Mouse (Mus musculus): Measurements from ENCODE around the gene Slain1.

DNA sequence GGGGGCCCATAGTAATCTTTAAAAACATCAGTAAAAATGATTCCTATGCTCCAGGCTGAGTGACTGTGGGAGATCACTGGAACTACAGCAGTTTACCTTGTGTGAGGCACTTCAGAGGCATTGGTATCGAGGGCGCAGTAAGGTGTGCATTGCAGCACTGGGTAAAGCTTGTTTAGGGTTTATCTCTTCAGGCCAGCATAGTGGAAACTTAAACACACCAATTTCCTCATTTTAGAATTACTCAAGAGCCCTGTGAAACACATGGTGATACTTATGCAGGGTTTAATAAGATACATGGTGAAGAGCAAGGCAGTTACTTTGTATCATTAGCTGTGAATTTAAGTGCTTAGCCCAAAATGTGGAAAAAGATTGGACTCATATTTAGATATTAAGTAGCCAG, 37.0 kb downstream of the Slain1 start:
- TF ChIP-seq POLR2A (IDR thresholded peaks at IDR 0.05; ENCODE audit: control insufficient read depth, extremely low read depth, insufficient read depth, low read length, poor library complexity), result no peak
- no peak for TF ChIP-seq CTCF (IDR thresholded peaks at IDR 0.05; ENCODE audit: borderline replicate concordance, control insufficient read depth, extremely low read depth, insufficient read depth, low read length, poor library complexity)

All from thymus, adult 2 months (tissue).